Mouse (Mus musculus) brain, embryonic 14.5 days (tissue): ENCODE results near the gene Rad51c.
"Not testable (repeated sequence)": the region's sequence is repeated elsewhere in the genome, so short reads cannot be mapped to it uniquely, and the experiment has no call there.

Experiments used
- CTCF ChIP-seq: fragments of 200-500 bp; IDR thresholded peaks from 2 replicates; pipeline ENCODE4 v1.5.1; 2012; ENCODE audit warnings: inconsistent platforms, mild to moderate bottlenecking, moderate library complexity, borderline replicate concordance; ENCODE audit not compliant: insufficient read depth, insufficient read length; ENCODE audit errors: extremely low read depth
- POLR2A ChIP-seq: fragments of 200-500 bp; IDR thresholded peaks from 2 replicates; pipeline ENCODE4 v1.6.1; 2012; ENCODE audit warnings: mild to moderate bottlenecking, inconsistent platforms, borderline replicate concordance; ENCODE audit not compliant: poor library complexity, insufficient read depth, insufficient read length, severe bottlenecking; ENCODE audit errors: extremely low read depth

- TF ChIP-seq CTCF, POLR2A: not testable (repeated sequence)
Measured at GRCm38 (mm10) chr11:87448081-87448475, 43.3 kb upstream of the Rad51c start.
